Mouse (Mus musculus) left cerebral cortex, adult 9 months (tissue): ENCODE results near the gene Mmp3.
"Not testable (repeated sequence)": the region's sequence is repeated elsewhere in the genome, so short reads cannot be mapped to it uniquely, and the experiment has no call there.

Experiments
- DNase-seq, 2 experiments: peaks; one replicate each; pipeline ENCODE4 v3.0.0; 2022; ENCODE audit warnings: low spot score in 2 of 2

The Mmp3 gene

GRCm38 (mm10) chr9:7445522-7445921, at the start of gene Mmp3:
Mmp3 (plus strand) TSS chr9:7445822.
- DNase-seq = no peak

GRCm38 (mm10) chr9:7396556-7396955, 49.1 kb upstream of the Mmp3 start:
- not testable (repeated sequence) for DNase-seq

- DNase-seq = no peak
These were observed 7.7 kb downstream of the Mmp3 start for GRCm38 (mm10) chr9:7453302-7453701.

GRCm38 (mm10) chr9:7470262-7470661, 24.6 kb downstream of the Mmp3 start:
- no peak for DNase-seq

- no peak for DNase-seq
These were observed 38.2 kb downstream of the Mmp3 start for GRCm38 (mm10) chr9:7483684-7484394.

GRCm38 (mm10) chr9:7501138-7501537, 55.5 kb downstream of the Mmp3 start:
- DNase-seq = no peak

GRCm38 (mm10) chr9:7502051-7502450, 56.4 kb downstream of the Mmp3 start, which contains the start of gene Mmp10:
Mmp10 (plus strand) TSS chr9:7502352.
- no peak for DNase-seq
